Mouse (Mus musculus) ovary, adult 10 weeks (tissue): ENCODE data around the gene Olfr538. TPM values are rescaled to one million over a fixed set of nuclear protein-coding genes. Genes with fewer than 3 reads are reported as not detected.

ENCODE experiments used
- polyA plus RNA-seq: library from polyadenylated mRNA; stranded (reverse); fragments of 350-450 nt; fragmentation: Illumina TruSeq; extraction: RNeasy Lipid Tissue Mini Kit (QIAGEN cat#74804); gene quantifications from one replicate; pipeline ENCODE4 v1.2.3, GENCODE M21; 2014

Gene Olfr538
- polyA plus RNA-seq: not detected

DNA sequence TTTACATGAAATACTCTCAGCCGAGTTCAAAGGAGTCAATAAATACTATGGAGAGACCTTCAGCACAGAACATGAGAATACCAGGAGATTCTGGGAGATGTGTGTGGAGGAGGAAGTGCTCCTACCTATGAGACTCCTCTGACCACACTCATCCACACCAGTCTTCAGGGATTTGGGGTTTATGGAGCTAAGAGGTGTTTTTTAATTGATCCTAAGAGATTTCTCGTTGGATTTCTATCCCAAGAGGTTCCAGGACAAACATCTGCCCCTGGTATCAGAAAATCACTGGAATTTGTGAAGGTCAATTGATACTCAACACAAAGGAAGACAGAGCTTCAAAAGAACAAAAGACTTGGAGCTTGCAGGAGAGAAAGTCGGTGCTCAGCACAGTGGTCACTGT lies at the start of gene Olfr538:
Olfr538 (plus strand) TSS at position 301 of the 400 bp plus-strand sequence.

DNA sequence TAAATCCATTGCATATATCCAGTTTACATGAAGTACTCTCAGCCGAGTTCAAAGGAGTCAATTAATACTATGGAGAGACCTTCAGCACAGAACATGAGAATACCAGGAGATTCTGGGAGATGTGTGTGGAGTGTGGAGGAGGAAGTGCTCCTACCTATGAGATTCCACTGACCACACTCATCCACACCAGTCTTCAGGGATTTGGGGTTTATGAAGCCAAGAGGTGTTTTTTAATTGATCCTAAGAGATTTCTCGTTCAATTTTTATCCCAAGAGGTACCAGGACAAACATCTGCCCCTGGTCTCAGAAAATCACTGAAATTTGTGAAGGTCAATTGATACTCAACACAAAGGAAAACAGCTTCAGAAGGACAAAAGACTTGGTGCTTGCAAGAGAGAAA lies 33.3 kb downstream of the Olfr538 start, which contains the start of gene Olfr46:
Olfr46 (plus strand) TSS at position 301 of the 400 bp plus-strand sequence.

Other genes starting within 250 kb of the Olfr538 start
- gene Olfr525, start 247.0 kb upstream of the Olfr538 start, polyA plus RNA-seq: not detected
- gene Olfr527, start 233.9 kb upstream of the Olfr538 start, polyA plus RNA-seq: not detected
- not detected for gene Olfr60, start 206.2 kb upstream of the Olfr538 start, polyA plus RNA-seq
- not detected for gene Olfr530, start 191.6 kb upstream of the Olfr538 start, polyA plus RNA-seq
- gene Olfr531, start 165.0 kb upstream of the Olfr538 start, polyA plus RNA-seq: not detected
- not detected for gene Olfr532, start 146.2 kb upstream of the Olfr538 start, polyA plus RNA-seq
- gene Olfr533, start 104.5 kb upstream of the Olfr538 start, polyA plus RNA-seq: not detected
- not detected for gene Olfr535, start 83.7 kb upstream of the Olfr538 start, polyA plus RNA-seq
- gene Olfr536, start 60.5 kb upstream of the Olfr538 start, polyA plus RNA-seq: not detected
- gene Olfr46, start 33.4 kb downstream of the Olfr538 start, polyA plus RNA-seq: not detected
- not detected for gene Olfr61, start 61.1 kb downstream of the Olfr538 start, polyA plus RNA-seq
- gene Olfr53, start 78.6 kb downstream of the Olfr538 start, polyA plus RNA-seq: not detected
- gene Olfr539, start 92.0 kb downstream of the Olfr538 start, polyA plus RNA-seq: not detected
- gene Olfr45, start 114.1 kb downstream of the Olfr538 start, polyA plus RNA-seq: not detected
- gene Olfr541, start 129.4 kb downstream of the Olfr538 start, polyA plus RNA-seq: not detected
- gene Cyp2e1, start 195.9 kb downstream of the Olfr538 start, polyA plus RNA-seq: 42.0 TPM
- not detected for gene Syce1, start 220.0 kb downstream of the Olfr538 start, polyA plus RNA-seq